Mouse (Mus musculus): Measurements from ENCODE around the gene March10. TPM values are rescaled to one million over a fixed set of nuclear protein-coding genes. Genes with fewer than 3 reads are reported as not detected.

March10 gene
- total RNA-seq, 1 experiment, result 0.22 TPM

DNA sequence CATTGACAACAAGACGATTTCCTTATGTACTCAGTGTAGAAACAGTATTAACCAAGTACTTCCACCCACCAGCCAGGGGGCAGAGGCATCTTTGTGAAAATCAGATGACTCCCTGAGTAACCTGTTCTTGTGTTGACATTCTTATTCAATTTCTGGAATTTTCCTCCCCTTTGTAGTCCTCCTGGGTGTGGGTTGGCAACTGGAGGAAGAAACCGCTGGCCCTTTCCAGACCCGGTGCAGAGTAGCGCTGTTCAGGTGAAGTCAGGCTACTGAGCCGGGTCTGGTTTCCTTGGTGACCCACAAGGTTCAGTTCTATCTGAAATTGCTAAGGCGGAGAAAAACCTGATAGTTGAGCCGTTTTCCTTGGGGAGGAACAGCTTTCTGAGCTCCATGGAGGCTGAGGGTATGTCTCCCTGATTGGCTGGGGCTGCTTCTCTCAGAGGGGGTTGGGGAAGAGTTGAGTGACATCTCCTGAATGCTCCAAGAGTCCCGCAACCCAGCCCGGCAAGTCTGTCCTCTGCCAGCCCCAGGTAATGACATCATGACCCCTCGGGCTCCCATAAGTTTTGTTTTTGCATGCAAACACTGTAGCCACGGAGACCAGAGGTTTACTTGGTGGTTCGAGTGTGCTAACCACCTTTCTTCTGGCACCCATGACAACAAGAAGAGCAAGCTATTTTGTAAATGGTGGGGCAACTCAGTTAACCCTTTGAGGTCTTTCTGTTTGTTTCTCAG is 6.8 kb downstream of the March10 start:
- DNase-seq (ENCODE audit: low read depth, low spot score), result peak; percentile 26
- H3K4me3 ChIP-seq (ENCODE audit: insufficient read depth in 1 of 2, low read depth in 1 of 2, low read length in 2 of 2, poor library complexity in 1 of 2, severe bottlenecking in 1 of 2), result no peak overlapping the region
- no peaks in the 10 kb centered on the region for H3K9me3 ChIP-seq (ENCODE audit: control insufficient read depth, insufficient read depth, low read depth, low read length)
- H3K36me3 ChIP-seq (ENCODE audit: control insufficient read depth, insufficient read depth, low read length, poor library complexity, severe bottlenecking), result no peaks in the 10 kb centered on the region; the same call in 1 of the 2 replicates
- no peak overlapping the region for H3K27ac ChIP-seq (ENCODE audit: insufficient read depth, low read depth, low read length, poor library complexity, severe bottlenecking)
- H3K4me1 ChIP-seq (ENCODE audit: control insufficient read depth in 2 of 2, insufficient read depth in 2 of 2, low read length in 2 of 2, poor library complexity in 1 of 2), result peaks cover 0 to 2% of the 10 kb centered on the region in 2 experiments; a peak in 1 of 4 replicates
- TF ChIP-seq MAFK (IDR thresholded peaks at IDR 0.05; ENCODE audit: insufficient read depth, low read depth, low read length), result no peak
- no peak for TF ChIP-seq ZC3H11A (IDR thresholded peaks at IDR 0.05; ENCODE audit: borderline replicate concordance, low read depth, low read length)
- H3K9ac ChIP-seq (ENCODE audit: insufficient read depth, low read depth, low read length, poor library complexity, severe bottlenecking), result no peak overlapping the region
- in situ Hi-C loops (cut with MboI; ENCODE audit: low sequenced_read_pairs in 2 of 2, unreplicated experiment in 2 of 2), result no loop called here

DNA sequence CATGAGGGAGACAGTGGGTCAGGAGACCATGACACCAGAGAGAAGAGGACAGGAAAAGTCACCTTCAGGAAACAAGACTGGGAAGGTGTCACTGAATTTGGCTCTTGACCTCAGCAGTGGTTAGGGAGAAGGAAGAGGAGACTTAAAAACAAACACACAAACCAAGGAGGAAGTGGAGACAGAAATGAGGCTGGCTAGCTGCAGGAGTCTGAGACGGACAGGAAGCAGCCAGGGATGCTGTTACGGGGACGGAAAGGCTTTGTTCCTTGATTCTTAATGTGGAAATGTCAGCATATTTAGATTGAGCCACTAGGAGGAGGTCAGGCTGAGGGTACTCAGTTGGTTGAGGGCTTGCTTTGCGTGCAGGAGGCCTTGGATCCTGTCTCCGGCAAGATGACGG is 8.9 kb downstream of the March10 start:
- Histone ChIP-seq H3K36me3 (ENCODE audit: control insufficient read depth, insufficient read depth, low read length, poor library complexity, severe bottlenecking) (no peaks in the 10 kb centered on the region; the same call in 1 of the 2 replicates), H3K27ac (ENCODE audit: insufficient read depth, low read depth, low read length, poor library complexity, severe bottlenecking) (no peak overlapping the region)
- no peak for TF ChIP-seq MAFK (IDR thresholded peaks at IDR 0.05; ENCODE audit: insufficient read depth, low read depth, low read length)
- no peak for TF ChIP-seq HCFC1 (IDR thresholded peaks at IDR 0.05; ENCODE audit: borderline replicate concordance, insufficient read depth, low read length)
- TF ChIP-seq CHD2 (IDR thresholded peaks at IDR 0.05; ENCODE audit: low read depth, low read length), result no peak
- TF ChIP-seq ZNF384 (IDR thresholded peaks at IDR 0.05; ENCODE audit: low read depth, low read length), result no peak
- no peak for TF ChIP-seq ZC3H11A (IDR thresholded peaks at IDR 0.05; ENCODE audit: borderline replicate concordance, low read depth, low read length)

GRCm38 (mm10) chr11:105446221-105446620 is 10.3 kb downstream of the March10 start:
- no peak for DNase-seq (ENCODE audit: low read depth, low spot score)
- no peaks in the 10 kb centered on the region for H3K9me3 ChIP-seq (ENCODE audit: control insufficient read depth, insufficient read depth, low read depth, low read length)
- H3K36me3 ChIP-seq (ENCODE audit: control insufficient read depth, insufficient read depth, low read length, poor library complexity, severe bottlenecking), result no peaks in the 10 kb centered on the region; the same call in 1 of the 2 replicates
- no peak overlapping the region for H3K9ac ChIP-seq (ENCODE audit: insufficient read depth, low read depth, low read length, poor library complexity, severe bottlenecking)
- in situ Hi-C loops (cut with MboI; ENCODE audit: low sequenced_read_pairs in 2 of 2, unreplicated experiment in 2 of 2), result no loop called here
- TF ChIP-seq HCFC1 (IDR thresholded peaks at IDR 0.05; ENCODE audit: borderline replicate concordance, insufficient read depth, low read length) (no peak), ZNF384 (IDR thresholded peaks at IDR 0.05; ENCODE audit: low read depth, low read length) (no peak), CHD2 (IDR thresholded peaks at IDR 0.05; ENCODE audit: low read depth, low read length) (no peak), ZC3H11A (IDR thresholded peaks at IDR 0.05; ENCODE audit: borderline replicate concordance, low read depth, low read length) (no peak), MAFK (IDR thresholded peaks at IDR 0.05; ENCODE audit: insufficient read depth, low read depth, low read length) (no peak)
- H3K27ac ChIP-seq (ENCODE audit: insufficient read depth, low read depth, low read length, poor library complexity, severe bottlenecking), result no peak overlapping the region
- H3K4me3 ChIP-seq (ENCODE audit: insufficient read depth in 1 of 2, low read depth in 1 of 2, low read length in 2 of 2, poor library complexity in 1 of 2, severe bottlenecking in 1 of 2), result no peak overlapping the region
- H3K4me1 ChIP-seq (ENCODE audit: control insufficient read depth in 2 of 2, insufficient read depth in 2 of 2, low read length in 2 of 2, poor library complexity in 1 of 2), result peaks cover 0 to 2% of the 10 kb centered on the region in 2 experiments; a peak in 1 of 4 replicates

More for the DNA sequence above, 8.9 kb downstream of the March10 start:
- Histone ChIP-seq H3K9ac (ENCODE audit: insufficient read depth, low read depth, low read length, poor library complexity, severe bottlenecking) (no peak overlapping the region), H3K4me3 (ENCODE audit: insufficient read depth in 1 of 2, low read depth in 1 of 2, low read length in 2 of 2, poor library complexity in 1 of 2, severe bottlenecking in 1 of 2) (no peak overlapping the region), H3K4me1 (ENCODE audit: control insufficient read depth in 2 of 2, insufficient read depth in 2 of 2, low read length in 2 of 2, poor library complexity in 1 of 2) (peaks cover 0 to 2% of the 10 kb centered on the region in 2 experiments; a peak in 1 of 4 replicates), H3K9me3 (ENCODE audit: control insufficient read depth, insufficient read depth, low read depth, low read length) (no peaks in the 10 kb centered on the region)
- in situ Hi-C loops (cut with MboI; ENCODE audit: low sequenced_read_pairs in 2 of 2, unreplicated experiment in 2 of 2), result no loop called here
- no peak for DNase-seq (ENCODE audit: low read depth, low spot score)

GRCm38 (mm10) chr11:105445741-105446140 is 10.8 kb downstream of the March10 start:
- no peaks in the 10 kb centered on the region; the same call in 1 of the 2 replicates for H3K36me3 ChIP-seq (ENCODE audit: control insufficient read depth, insufficient read depth, low read length, poor library complexity, severe bottlenecking)

More at GRCm38 (mm10) chr11:105445741-105446140, 10.8 kb downstream of the March10 start:
- TF ChIP-seq HCFC1 (IDR thresholded peaks at IDR 0.05; ENCODE audit: borderline replicate concordance, insufficient read depth, low read length), result no peak
- TF ChIP-seq CHD2 (IDR thresholded peaks at IDR 0.05; ENCODE audit: low read depth, low read length), result no peak
- no peak for TF ChIP-seq ZC3H11A (IDR thresholded peaks at IDR 0.05; ENCODE audit: borderline replicate concordance, low read depth, low read length)
- no peak for TF ChIP-seq MAFK (IDR thresholded peaks at IDR 0.05; ENCODE audit: insufficient read depth, low read depth, low read length)
- no peak for TF ChIP-seq ZNF384 (IDR thresholded peaks at IDR 0.05; ENCODE audit: low read depth, low read length)
- no peak overlapping the region for H3K9ac ChIP-seq (ENCODE audit: insufficient read depth, low read depth, low read length, poor library complexity, severe bottlenecking)
- H3K4me1 ChIP-seq (ENCODE audit: control insufficient read depth in 2 of 2, insufficient read depth in 2 of 2, low read length in 2 of 2, poor library complexity in 1 of 2), result peaks cover 0 to 2% of the 10 kb centered on the region in 2 experiments; a peak in 1 of 4 replicates
- DNase-seq (ENCODE audit: low read depth, low spot score), result no peak
- no peaks in the 10 kb centered on the region for H3K9me3 ChIP-seq (ENCODE audit: control insufficient read depth, insufficient read depth, low read depth, low read length)
- H3K4me3 ChIP-seq (ENCODE audit: insufficient read depth in 1 of 2, low read depth in 1 of 2, low read length in 2 of 2, poor library complexity in 1 of 2, severe bottlenecking in 1 of 2), result no peak overlapping the region
- in situ Hi-C loops (cut with MboI; ENCODE audit: low sequenced_read_pairs in 2 of 2, unreplicated experiment in 2 of 2), result no loop called here
- H3K27ac ChIP-seq (ENCODE audit: insufficient read depth, low read depth, low read length, poor library complexity, severe bottlenecking), result no peak overlapping the region

Data from ES-E14 (cell line).